Mouse (Mus musculus) adrenal gland, postnatal 14 days (tissue): ENCODE data around the gene Ythdf1. TPM values are rescaled to one million over a fixed set of nuclear protein-coding genes. Genes with fewer than 3 reads are reported as not detected.

Experiments
- DNase-seq: peaks from one replicate; pipeline ENCODE4 v3.0.0; 2021; ENCODE audit warnings: mixed read lengths
- total RNA-seq: library from RNA; stranded (reverse); gene quantifications from 2 replicates; pipeline ENCODE4 v1.2.3, GENCODE M21; 2021

The Ythdf1 gene
- total RNA-seq, 1 experiment from 2014 or later = 52.0 TPM

DNA sequence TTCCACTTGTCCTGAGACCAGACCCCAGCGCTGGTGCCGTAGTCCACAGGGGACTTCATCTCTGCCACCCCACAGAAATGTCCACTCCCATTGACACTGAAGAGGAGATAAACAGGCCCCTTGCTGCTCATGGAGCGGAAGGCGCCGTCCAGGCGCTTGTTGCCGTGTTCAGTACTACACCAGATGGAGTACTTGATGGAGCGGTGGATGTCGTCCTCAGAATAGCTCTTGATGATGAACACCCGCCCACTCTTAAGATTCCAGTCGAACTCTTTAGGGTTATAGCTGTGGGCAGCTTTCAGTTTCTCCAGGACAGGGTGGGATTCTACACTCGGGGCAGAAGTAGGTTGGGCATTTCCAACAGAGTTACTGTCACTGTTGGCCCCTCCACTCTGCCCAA is 9.8 kb downstream of the Ythdf1 start:
- DNase-seq = no peak

DNA sequence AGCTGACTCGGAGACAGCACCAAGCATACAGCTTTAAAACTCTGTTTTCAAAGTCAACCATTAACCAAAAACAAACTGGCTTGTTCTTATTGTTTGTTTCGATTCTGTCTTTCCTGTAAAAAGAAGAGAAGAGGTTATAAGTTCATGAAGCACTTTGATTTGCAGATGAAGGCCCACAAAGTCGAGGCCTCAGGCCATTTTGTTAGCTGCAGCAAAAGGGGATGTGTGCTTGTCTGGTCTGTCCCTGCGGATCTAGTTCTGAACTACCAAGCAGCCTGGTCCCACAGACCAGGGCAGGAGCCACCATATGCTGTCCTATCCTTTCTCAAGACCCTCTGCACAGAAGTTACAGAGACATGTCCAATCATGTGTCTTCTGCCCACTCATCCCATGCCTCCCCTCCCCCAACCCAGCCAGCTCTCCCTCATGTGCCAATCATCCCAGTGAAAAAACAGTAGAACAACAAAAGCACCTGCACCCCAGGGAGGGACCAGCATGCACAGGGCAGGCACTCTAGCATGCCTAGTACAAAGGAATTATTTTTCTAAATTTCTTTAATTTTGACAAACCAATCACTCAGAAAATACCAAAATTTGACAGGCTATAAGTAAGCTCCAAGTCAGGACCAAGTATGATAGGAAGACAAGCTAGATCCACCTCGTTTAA is 15.1 kb downstream of the Ythdf1 start:
- DNase-seq = no peak

DNA sequence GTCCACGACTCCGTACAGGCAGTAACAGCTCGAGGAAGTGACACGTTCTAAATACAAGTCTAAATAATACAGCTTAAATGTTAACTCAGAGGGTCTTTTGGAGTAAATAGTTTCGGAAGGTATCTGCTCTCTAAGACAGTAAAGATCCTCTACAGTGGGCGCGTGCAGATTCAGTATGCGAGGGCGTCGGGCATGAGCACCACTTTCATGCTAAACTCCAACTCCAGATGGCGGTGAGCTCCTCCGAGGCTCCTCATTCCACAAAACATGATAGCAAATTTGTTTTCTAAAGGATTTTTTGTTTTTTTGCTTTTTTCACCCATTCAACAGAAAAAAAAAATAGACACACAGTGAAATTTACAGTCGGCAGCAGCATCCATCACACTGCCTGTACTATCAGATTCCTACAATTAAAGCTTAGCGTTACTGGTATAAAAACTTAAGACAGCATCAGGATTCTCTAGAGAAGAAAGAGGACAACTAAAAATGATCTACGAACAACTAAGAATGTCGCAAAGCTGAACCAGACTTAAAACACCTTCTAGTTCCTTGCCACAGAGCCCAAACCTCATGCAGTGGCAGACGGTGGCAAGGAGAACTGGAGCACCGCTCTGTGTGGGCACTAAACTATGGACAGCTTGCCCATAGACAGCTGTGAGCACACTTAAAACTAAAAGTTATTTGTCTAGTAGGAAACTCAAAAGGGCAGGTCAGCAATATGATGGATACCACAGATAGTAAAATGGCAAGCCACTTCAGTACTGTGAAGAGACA is 16.1 kb downstream of the Ythdf1 start:
- no peak for DNase-seq

DNA sequence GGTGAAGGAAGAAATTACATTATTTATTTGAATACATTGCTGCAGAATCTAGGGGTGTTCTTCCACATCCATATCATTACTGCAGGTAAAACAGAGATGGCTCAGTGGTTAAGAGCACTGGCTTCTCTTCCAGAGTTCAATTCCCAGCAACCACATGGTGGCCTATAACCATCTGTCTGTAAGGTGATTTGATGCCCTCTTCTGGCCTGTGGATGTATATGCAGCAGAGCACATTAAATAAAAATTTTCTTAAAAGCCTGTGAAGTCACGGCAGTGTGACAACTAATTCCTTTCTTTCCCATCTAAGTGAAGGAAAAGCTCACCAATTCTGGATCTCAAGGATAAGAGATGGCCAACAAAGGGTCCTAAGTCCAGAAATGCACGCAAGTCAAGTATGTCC is 18.7 kb downstream of the Ythdf1 start:
- no peak for DNase-seq

DNA sequence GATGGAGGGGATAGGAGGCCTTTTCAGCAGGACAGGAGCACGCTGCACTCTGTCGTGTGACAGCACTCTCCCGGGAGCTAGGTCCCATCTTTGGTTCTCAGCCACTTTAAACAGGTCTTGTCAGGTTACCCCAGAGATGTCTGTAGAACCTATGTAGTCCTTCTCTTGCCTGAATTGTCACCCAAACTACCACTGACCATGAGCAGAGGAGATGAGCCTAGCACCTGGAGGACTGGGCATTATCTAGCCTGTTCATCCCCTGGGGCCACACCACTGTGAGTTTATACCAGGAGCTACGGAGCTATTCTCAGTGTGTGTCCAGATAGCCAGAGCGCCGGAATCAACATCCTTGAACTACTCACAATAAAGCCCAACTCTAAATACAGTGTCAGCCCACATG is 22.9 kb downstream of the Ythdf1 start:
- no peak for DNase-seq

DNA sequence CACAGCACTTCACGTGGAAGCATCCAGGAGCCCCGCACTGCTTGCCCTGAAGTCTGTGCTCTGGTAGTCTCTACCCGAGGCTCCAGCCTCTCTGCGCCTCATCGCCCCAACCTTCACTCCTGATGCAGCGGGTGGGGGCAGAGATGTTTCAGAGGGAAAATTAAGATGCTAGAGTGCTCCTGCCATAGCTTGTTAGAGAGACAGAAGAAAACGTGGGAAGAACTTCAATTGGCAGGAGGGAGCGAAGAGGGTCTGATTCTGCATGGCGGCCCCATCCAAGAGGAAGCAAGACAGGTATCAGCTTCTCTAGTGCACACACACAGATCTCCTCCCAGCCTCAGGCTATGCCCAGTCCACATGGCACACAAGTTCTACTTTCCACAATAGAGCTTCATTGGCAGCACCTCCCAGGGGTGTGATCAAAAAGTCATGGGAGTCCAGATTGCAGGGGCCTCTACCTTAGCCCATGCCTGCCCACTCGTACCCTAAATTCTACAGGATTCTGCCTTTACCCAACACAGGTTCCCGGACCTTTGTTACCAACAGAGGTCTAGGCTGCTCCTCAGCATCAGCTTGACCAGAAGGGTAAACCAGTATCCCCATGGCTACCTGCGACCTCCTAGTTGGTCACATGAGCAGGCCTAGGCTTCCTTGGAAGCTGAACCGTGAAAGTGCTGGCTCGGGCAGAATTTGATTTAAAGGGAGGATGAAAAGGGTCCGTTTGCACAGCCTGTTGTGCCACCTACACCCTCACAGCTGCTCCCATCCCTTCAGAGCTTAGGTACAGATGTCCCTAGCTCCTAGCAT is 23.7 kb downstream of the Ythdf1 start:
- DNase-seq = no peak

DNA sequence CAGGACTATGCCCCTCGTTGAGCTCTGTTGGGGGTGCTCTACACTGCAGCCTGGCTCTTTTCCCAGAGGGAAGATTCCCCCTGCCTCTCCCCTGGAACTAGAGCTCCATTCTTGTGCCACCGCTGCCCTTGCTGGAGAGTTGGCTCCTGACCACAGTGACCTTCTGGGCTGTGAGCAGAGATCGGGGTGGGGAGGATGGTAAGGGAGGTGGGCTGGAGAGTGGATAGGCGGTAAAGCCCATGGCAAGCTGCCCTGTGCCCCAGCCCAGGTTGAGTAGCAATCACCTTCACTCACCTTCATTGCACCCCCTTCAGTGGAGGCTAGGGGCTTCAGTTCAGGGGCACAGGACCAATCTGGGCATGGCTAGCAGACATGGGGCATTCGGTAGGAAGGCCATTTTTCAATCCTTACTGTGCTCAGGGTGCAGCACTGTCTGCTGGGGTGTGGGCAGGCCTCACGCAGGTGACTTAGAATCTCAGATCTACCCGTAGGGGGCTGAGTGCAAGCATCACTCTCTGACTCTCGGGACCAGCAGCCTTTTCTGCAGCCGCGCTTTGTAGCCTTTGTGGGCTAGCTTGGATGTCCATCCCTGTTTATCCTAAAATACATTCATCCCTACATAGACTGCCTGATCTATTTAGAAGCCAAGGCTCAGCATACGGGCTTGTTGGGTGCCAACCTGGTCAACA is 24.8 kb downstream of the Ythdf1 start:
- no peak for DNase-seq

DNA sequence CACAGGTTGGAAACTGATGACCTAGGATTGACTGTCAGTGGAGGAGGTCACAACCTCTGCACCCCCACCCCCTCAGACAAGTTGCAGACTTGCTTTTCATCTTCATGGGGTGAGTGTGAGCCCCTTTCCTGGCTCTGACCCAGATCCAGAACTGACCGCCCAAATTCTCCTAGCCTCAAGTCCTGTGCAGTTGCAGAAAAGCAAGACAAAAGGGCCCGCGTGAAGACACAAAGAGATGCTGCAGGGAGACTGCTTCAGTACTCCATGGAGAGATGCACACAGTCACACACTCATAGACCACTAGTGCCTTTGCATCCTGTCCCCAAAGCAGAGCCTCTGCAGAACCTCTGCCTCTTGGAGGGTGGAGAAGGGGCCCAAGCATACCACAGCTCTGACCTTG is 25.4 kb downstream of the Ythdf1 start:
- no peak for DNase-seq

DNA sequence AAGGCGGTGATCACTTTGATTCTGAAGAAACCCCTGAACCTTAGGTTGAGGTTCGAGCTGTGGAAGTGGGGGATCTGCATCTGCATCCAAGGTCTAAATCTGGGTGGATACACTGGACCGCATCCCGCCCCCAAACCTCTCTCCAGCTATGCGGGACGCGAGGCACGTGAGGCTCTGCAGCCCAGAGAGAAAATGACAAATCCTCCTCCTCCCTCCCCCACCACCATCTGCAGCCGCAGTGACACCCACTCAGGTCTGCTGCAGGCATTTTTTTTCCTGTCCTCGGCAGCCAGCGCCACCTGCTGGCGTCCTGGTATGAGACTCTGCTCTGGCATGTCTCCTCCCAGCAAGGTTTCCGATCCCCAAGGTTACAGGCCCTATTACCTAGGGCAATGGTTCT is 26.0 kb downstream of the Ythdf1 start:
- peak; percentile 72 for DNase-seq

DNA sequence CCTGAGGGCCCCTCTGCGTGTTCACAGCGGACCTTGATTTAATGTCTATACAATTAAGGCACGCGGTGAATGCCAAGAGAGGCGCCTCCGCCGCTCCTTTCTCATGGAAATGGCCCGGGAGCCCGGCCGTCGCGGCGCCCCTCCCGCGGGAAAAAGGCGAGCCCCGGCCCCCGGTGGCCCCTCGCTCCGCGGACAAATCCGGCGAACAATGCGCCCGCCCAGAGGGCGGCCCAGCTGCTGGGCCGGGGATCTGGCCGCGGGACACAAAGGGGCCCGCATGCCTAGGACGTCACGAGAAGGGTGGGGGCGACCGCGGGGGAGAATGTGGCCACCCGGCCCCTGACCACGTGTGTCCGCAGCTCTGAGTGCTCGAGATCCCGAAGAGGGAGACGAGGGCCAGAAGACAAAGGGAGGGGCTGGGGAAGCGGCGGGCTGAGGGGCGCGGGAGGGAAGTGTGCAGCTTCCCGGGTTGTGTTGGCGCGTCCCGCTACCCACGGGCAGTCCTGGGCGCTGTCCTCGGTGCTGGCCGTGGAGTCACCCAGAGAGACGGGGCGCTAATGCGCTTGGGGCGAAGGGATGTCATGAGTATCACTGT is 26.6 kb downstream of the Ythdf1 start:
- peak; percentile 84 for DNase-seq

DNA sequence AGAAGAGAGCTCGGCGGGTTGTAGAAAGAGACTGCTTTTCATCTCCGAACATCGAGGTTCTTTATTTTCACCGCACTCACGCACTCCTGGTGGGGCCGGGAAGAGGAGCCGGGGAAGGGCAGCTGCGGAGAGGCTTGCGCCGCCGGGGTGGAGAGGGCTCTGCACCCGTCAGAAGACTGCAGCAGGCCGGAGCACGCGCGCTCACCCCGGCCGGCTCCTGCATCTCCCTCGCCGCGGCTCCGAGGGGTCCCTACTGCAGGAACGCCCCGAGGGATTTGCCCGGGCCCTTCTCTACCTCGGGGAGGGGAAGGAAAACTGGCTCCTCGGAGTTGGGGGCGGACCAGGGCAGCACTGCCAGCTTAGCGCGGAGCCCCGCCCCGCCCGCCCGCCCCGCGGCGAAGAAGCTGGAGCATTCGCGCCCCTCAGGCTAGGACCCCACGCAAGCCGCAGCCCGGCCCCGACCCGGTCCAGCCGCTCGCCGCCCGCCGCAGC is 27.2 kb downstream of the Ythdf1 start:
- peak; percentile 22 for DNase-seq

DNA sequence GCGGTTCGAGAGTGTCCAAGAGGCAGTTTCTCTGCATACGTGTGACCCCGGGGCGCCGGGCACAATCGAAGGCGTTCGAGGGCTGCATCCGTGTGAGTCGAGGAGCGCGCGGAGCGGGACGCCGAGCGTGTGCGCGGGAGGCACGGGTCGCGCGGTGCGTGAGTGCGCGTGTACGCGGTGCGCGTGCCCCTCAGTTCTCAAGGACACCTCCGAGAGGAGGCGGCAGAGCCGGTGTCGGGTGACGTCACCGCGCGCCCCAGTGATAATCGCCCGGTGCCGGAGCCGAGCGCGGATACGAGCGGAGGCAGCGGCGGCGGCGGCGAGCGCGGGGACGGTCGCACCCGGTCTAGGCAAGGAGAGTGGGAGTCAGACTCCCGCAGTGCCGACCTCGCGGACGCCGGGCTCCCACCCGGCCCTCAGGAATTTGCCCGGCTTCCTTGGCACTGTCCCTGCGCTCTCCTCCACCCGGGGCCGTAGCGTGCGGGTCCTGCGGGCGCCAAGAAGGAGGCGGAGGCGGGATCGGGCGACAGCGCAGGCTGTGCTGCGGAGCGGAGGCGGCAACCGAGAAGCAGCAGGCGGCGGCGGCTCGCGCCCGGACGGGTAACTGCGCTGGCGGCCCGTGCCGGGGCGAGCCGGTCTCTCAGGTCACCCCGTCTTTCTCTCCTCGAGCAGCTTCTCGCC is 27.8 kb downstream of the Ythdf1 start:
- peak; percentile 31 for DNase-seq

DNA sequence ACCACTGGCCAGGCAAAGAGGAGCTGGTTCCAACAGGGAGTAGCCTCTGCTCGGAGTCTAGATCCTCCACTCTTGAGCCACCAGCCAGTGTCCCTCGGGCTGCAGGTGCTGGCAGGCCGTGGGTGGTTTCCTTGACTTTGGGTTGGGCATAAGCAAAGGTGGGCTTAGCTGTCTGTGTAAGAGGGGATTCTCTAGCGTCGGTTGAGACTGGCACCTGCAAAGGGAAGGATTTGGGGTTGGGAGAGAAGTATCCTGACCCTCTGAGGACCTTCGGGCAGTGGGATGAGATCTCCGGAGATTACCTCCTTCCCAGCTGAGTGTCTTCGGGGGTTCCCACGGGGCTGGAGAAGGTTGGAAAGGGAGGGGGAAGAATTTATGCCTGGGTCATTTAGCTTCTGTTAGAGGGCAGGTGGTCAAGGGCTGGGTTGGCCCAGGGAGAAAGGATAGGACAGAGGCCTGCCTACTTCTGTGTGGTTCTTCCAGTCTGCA is 28.9 kb downstream of the Ythdf1 start:
- DNase-seq = no peak

DNA sequence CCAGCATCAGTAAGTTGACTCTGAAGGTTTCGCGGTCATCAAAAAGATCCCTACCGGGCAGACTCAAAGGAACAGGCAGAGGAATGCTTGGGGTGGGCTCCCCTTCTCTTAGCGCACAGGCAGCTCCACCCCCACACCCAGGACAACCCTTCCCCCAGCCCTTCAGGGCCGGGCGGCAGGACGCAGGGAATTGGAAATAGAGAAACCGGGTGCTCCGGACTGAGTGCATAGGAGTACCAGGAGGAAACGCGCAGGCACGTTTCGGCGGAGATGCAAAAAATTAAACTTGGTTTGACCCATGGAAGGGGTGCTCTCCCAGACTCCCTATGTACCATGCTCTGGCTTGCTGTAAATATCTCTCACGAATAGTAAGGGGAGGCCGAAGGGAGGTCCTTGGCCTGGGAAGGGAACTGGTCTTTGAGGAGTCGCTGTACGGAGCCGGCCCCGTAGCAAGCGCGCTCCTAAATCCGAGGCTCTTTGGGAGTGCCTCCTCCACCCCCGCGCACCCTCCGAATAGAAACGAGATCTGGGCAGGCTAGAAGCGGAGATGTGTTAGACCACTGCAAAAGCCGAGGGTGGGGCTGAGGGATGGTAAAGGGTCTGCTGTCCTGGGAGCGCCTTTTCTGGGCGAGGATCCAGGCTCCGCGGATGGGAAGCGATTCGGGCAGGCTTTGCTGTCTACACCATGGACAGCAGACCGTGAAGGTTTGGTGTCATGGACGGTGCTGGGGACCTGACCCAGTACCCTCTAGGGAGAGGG is 29.5 kb downstream of the Ythdf1 start:
- DNase-seq = no peak

DNA sequence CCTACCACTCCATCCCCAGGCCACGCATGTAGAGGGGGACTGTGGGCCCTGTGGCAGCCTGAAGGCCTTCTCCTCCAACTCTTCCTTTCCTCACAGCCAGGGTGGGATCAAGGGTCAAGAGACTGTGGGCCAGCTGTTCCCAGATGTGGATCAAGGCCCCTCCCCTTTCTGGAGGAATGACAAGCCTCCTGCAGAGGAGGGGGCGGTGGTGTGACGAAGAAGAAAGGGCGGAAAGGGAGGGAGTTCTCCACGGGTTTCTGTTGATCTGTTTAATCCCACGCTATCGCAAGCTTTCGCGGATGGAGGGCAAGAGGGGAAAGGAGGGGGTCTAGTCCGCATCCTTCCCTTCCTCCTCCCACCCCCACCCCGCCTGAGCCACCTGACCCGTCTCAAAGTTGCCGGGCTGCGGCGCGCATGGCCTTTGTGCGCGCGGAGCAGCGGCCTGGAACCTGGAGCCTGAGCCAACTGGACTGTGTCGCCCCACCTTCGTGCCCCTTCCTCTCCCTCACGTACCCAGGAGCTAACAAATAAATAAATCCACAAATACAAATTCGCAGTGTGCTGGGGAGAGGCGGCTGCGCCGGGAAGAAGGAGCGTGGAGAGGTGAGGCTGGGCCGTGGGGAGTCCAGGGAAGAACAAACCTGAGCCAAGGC is 30.2 kb downstream of the Ythdf1 start:
- no peak for DNase-seq

DNA sequence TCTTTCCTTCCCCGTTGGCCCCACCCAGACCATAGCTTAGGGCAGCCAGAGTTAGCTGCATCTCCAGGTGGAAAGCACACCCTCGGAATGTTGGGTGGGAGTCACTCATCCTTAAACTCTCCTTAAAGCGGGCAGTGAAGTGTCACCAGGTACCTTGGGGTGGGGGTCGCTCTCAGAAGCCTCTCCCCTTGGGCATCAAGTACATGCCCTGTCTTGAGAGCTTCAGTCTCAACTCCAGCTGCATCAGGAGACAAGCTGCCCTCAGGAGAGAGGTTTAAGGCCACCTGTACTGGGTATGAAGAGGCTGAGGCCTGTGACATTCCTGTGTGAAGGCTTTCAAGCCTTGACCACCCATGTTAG is 30.8 kb downstream of the Ythdf1 start:
- no peak for DNase-seq

DNA sequence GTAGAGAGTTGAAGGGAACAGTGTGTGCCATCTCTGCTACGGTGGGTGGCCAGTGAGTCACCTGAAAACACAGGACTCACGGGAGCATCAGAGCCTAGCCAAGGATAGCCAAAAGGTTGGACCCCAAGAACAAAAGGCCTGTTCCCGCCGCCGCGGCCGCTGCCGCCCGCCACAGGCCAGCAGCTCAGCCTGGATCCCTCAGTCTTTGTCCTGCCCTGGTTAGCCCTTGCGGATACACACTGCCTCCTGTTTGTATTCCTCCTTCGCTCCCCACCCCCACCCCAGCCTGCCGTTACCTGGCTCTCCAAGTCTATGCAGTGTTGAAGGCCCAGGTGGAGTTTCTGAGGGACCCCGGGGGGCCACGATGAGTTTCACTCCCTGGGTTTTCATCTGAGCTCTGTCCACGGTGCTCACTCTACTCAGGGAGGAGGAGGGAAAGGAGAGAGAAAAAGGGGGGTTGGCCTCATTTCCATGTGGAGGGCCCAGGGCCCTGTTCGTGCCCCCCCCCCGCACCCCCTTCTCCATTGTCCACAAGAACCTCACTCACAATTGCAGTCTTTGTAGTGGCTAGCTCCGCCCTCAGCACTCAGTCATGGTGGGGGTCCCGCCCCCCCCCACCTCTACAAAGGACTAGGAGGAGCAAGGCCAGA is 31.4 kb downstream of the Ythdf1 start:
- no peak for DNase-seq

DNA sequence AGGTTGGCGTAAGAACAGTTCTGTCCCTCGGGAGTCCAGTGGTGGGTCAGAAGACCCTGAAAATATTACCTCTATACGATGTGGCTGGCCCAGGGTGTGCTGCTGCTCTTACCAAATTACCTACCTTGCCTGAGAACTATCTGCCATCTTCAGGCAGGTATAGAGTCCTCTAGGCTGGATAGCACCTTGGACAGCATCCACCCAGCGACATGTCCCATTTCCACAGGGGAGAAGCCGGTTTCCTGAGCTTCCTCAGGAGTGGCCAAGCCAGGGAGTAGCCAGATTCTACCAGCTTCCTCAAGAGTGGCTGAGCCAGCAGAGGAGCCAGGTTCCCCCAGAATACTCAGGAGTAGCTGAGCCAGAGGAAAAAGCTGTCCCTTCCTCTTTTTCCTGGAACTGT is 35.5 kb downstream of the Ythdf1 start:
- no peak for DNase-seq

DNA sequence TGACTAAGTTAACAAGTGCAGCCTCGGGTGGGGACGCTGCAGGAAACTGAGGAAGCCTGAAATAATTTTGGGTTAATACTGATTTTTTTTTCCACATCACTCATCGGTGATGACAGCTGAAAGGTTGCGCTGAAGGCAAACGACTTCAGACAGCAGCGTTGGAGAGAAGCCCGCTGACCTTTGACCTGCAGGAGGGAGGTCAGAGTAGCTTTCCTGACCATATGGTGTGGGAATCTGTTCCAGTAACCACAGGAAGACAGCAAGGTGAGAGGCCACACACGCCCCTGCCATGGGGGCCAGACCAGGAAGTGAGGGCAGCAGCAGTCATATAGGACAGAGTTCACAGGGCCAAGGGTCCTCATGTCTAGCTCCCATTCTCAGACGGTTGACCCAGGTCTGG is 39.5 kb downstream of the Ythdf1 start:
- DNase-seq = no peak
